Mouse (Mus musculus) adipocyte (in vitro differentiated cells): ENCODE measurements around the gene Arfrp1.

Source experiments
- DNase-seq: peaks from one replicate; pipeline ENCODE4 v3.0.0-alpha.2; 2016; ENCODE audit warnings: low spot score

Arfrp1 gene

GRCm38 (mm10) chr2:181377230-181377629, 12.0 kb upstream of the Arfrp1 start:
- DNase-seq = no peak

GRCm38 (mm10) chr2:181375787-181376186, 10.6 kb upstream of the Arfrp1 start:
- no peak for DNase-seq

- DNase-seq = no peak
Measured at GRCm38 (mm10) chr2:181370001-181370400, 4.8 kb upstream of the Arfrp1 start.

GRCm38 (mm10) chr2:181365655-181366075, 461 bp upstream of the Arfrp1 start:
- DNase-seq = no peak

GRCm38 (mm10) chr2:181364487-181364859, 731 bp downstream of the Arfrp1 start:
- no peak for DNase-seq

- DNase-seq = peak; percentile 60
Measured at GRCm38 (mm10) chr2:181363946-181364345, 1.3 kb downstream of the Arfrp1 start.

GRCm38 (mm10) chr2:181356780-181357179, 8.4 kb downstream of the Arfrp1 start:
- no peak for DNase-seq

- no peak for DNase-seq
Measured at GRCm38 (mm10) chr2:181342766-181343165, 22.4 kb downstream of the Arfrp1 start.

- no peak for DNase-seq
Measured at GRCm38 (mm10) chr2:181340426-181340825, 24.8 kb downstream of the Arfrp1 start.

- peak; percentile 79 for DNase-seq
Measured at GRCm38 (mm10) chr2:181334023-181334422, 31.2 kb downstream of the Arfrp1 start.

GRCm38 (mm10) chr2:181332542-181332941, 32.7 kb downstream of the Arfrp1 start:
- no peak for DNase-seq

- DNase-seq = peak; percentile 59
Measured at GRCm38 (mm10) chr2:181326098-181326497, 39.1 kb downstream of the Arfrp1 start.

- DNase-seq = no peak
Measured at GRCm38 (mm10) chr2:181322136-181322535, 43.1 kb downstream of the Arfrp1 start.

GRCm38 (mm10) chr2:181320103-181320499, 45.1 kb downstream of the Arfrp1 start:
- no peak for DNase-seq

GRCm38 (mm10) chr2:181319248-181320102, 45.7 kb downstream of the Arfrp1 start, which contains the start of gene Rtel1:
Gene Rtel1 (plus strand): TSS chr2:181319739.
- DNase-seq = peak; percentile 90

- no peak for DNase-seq
Measured at GRCm38 (mm10) chr2:181314080-181314810, 51.0 kb downstream of the Arfrp1 start, which contains the start of gene Stmn3. Gene Stmn3 (minus strand): TSS chr2:181314500.

- DNase-seq = no peak
Measured at GRCm38 (mm10) chr2:181313344-181314079, 51.7 kb downstream of the Arfrp1 start.

GRCm38 (mm10) chr2:181313006-181313343, 52.2 kb downstream of the Arfrp1 start:
- no peak for DNase-seq

- no peak for DNase-seq
Measured at GRCm38 (mm10) chr2:181312435-181312834, 52.8 kb downstream of the Arfrp1 start.
